Mouse (Mus musculus): ENCODE measurements around the gene Stbd1.

The Stbd1 gene

DNA sequence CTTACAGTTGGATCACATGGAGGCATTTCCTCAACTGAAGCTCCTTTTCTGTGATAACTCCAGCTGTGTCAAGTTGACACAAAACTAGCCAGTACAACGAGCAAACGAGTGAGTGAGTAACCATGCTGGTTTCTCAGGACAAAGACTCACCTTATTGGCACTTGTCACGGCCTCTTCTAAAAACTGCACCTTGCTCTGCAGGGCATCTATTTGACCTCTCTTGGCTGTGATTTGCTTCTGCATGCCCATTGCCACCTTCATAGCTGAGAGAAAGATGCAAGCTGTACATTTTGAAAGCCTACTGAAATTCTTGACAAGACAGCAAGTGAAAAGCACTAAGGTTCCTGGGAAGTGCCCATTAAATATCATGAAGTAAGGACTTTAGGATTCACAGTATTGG lies 38.0 kb downstream of the Stbd1 start:
- in situ Hi-C loops (cut with MboI, MseI): no loop called here
